Mouse (Mus musculus) kidney, embryonic 14.5 days (tissue): ENCODE results near the gene Twsg1. TPM values are rescaled to one million over a fixed set of nuclear protein-coding genes. Genes with fewer than 3 reads are reported as not detected.

Experiments
- ATAC-seq: fragments of 200-750 bp; cut with Nextera tagmentation; 2 replicates; pipeline ENCODE4 v1.8.0; 2017; ENCODE audit warnings: moderate number of reproducible peaks, mild to moderate bottlenecking, moderate TSS enrichment, moderate library complexity; ENCODE audit not compliant: low FRiP score, low TSS enrichment
- H3K27ac ChIP-seq: fragments of 300-500 bp; sonication (generic); 2 replicates; pipeline ENCODE4 v1.5.1; 2014; ENCODE audit warnings: low read depth, mild to moderate bottlenecking, low read length, moderate library complexity, mixed read lengths
- H3K27me3 ChIP-seq: fragments of 300-500 bp; sonication (generic); 2 replicates; pipeline ENCODE4 v1.6.1; 2014; ENCODE audit warnings: mild to moderate bottlenecking, low read length; ENCODE audit not compliant: control insufficient read depth, insufficient read depth
- H3K36me3 ChIP-seq: fragments of 300-500 bp; sonication (generic); 2 replicates; pipeline ENCODE4 v1.6.1; 2014; ENCODE audit warnings: low read length, mixed read lengths; ENCODE audit not compliant: control insufficient read depth, insufficient read depth
- H3K4me1 ChIP-seq: fragments of 300-500 bp; sonication (generic); 2 replicates; pipeline ENCODE4 v1.6.1; 2014; ENCODE audit warnings: low read length, mixed read lengths; ENCODE audit not compliant: control insufficient read depth, insufficient read depth
- H3K4me2 ChIP-seq: fragments of 300-500 bp; sonication (generic); replicated peaks from 2 replicates; pipeline ENCODE4 v1.6.1; 2014; ENCODE audit warnings: low read depth, mild to moderate bottlenecking, low read length
- H3K4me3 ChIP-seq: fragments of 300-500 bp; sonication (generic); 2 replicates; pipeline ENCODE4 v1.5.1; 2014; ENCODE audit warnings: mild to moderate bottlenecking, low read length
- H3K9ac ChIP-seq: fragments of 300-500 bp; sonication (generic); 2 replicates; pipeline ENCODE4 v1.6.1; 2014; ENCODE audit warnings: low read depth, mild to moderate bottlenecking, low read length, moderate library complexity
- H3K9me3 ChIP-seq: fragments of 300-500 bp; sonication (generic); 2 replicates; pipeline ENCODE4 v1.6.1; 2016; ENCODE audit warnings: low read length; ENCODE audit not compliant: control insufficient read depth
- WGBS: fragments of 180-500 bp; shearing (Covaris S2); extraction: QIAGEN DNeasy Blood & Tissue Kit; methylation state at CpG from one replicate; pipeline ENCODE4 v1.1.7; 2014; 5-methylcytosine and 5-hydroxymethylcytosine counted together
- polyA plus RNA-seq: library from polyadenylated mRNA; unstranded; fragments of >200 nt; fragmentation: Nextera tagmentation; extraction: Ambion mirVana; gene quantifications from 2 replicates; pipeline ENCODE4 v1.2.1, GENCODE M21; 2014

Gene Twsg1
- polyA plus RNA-seq, 1 experiment from 2014 or later, result 146 TPM

- Histone ChIP-seq H3K36me3 (no peaks in the 10 kb centered on the region), H3K4me1 (no peaks in the 10 kb centered on the region), H3K9me3 (no peaks in the 10 kb centered on the region), H3K27me3 (no peaks in the 10 kb centered on the region), H3K4me3 (no peak overlapping the region), H3K4me2 (no peak overlapping the region), H3K9ac (no peak overlapping the region), H3K27ac (peak overlapping the region; percentile 67; the same call in 1 of the 2 replicates)
- WGBS, result 81% methylated on average over 8 of the region's 8 CpGs
- ATAC-seq, result peak; percentile 28; the same call in 1 of the 2 replicates
These were observed 6.8 kb upstream of the Twsg1 start for GRCm38 (mm10) chr17:65957782-65958325.

GRCm38 (mm10) chr17:65956993-65957781, 6.2 kb upstream of the Twsg1 start:
- H3K9ac ChIP-seq, result no peak overlapping the region
- WGBS, result 57% methylated on average over 14 of the region's 14 CpGs
- H3K27me3 ChIP-seq, result no peaks in the 10 kb centered on the region
- no peaks in the 10 kb centered on the region for H3K4me1 ChIP-seq
- no peaks in the 10 kb centered on the region for H3K9me3 ChIP-seq
- ATAC-seq, result peak; percentile 60; the same call in 1 of the 2 replicates
- no peaks in the 10 kb centered on the region for H3K36me3 ChIP-seq
- no peak overlapping the region for H3K4me2 ChIP-seq
- no peak overlapping the region for H3K4me3 ChIP-seq
- peak overlapping the region; percentile 67; the same call in 1 of the 2 replicates for H3K27ac ChIP-seq

- no peaks in the 10 kb centered on the region for H3K9me3 ChIP-seq
- no peak overlapping the region for H3K27ac ChIP-seq
- H3K4me1 ChIP-seq, result no peaks in the 10 kb centered on the region
- no peak overlapping the region for H3K4me3 ChIP-seq
- whole genome bisulfite sequencing, result 82% methylated on average over 3 of the region's 3 CpGs
- no peak for ATAC-seq
- H3K27me3 ChIP-seq, result no peaks in the 10 kb centered on the region
- H3K36me3 ChIP-seq, result no peaks in the 10 kb centered on the region
- H3K9ac ChIP-seq, result no peak overlapping the region
- H3K4me2 ChIP-seq, result no peak overlapping the region
These were observed 5.1 kb upstream of the Twsg1 start for GRCm38 (mm10) chr17:65956140-65956539.

GRCm38 (mm10) chr17:65953959-65954358, 2.9 kb upstream of the Twsg1 start:
- Histone ChIP-seq H3K27ac (no peak overlapping the region), H3K4me1 (peaks cover 10% of the 10 kb centered on the region; the same call in 1 of the 2 replicates), H3K36me3 (no peaks in the 10 kb centered on the region), H3K9me3 (no peaks in the 10 kb centered on the region), H3K4me2 (no peak overlapping the region), H3K27me3 (no peaks in the 10 kb centered on the region), H3K9ac (no peak overlapping the region), H3K4me3 (no peak overlapping the region)
- no peak for ATAC-seq
- 74% methylated on average over 4 of the region's 4 CpGs for WGBS

- WGBS, result 90% methylated on average over 5 of the region's 5 CpGs
- Histone ChIP-seq H3K4me3 (no peak overlapping the region), H3K9me3 (no peaks in the 10 kb centered on the region), H3K27me3 (no peaks in the 10 kb centered on the region), H3K27ac (no peak overlapping the region), H3K4me1 (peaks cover 10% of the 10 kb centered on the region; the same call in 1 of the 2 replicates), H3K4me2 (no peak overlapping the region), H3K9ac (no peak overlapping the region), H3K36me3 (peaks cover 16% of the 10 kb centered on the region; the same call in 1 of the 2 replicates)
- no peak for ATAC-seq
These were observed 1.1 kb upstream of the Twsg1 start for GRCm38 (mm10) chr17:65952083-65952482.

- Histone ChIP-seq H3K9me3 (no peaks in the 10 kb centered on the region), H3K4me2 (peak overlapping the region; percentile 52), H3K4me3 (peak overlapping the region; percentile 97), H3K27me3 (no peaks in the 10 kb centered on the region), H3K27ac (no peak overlapping the region), H3K4me1 (peaks cover 10% of the 10 kb centered on the region; the same call in 1 of the 2 replicates), H3K36me3 (peaks cover 26% of the 10 kb centered on the region), H3K9ac (peak overlapping the region; percentile 93)
- WGBS, result 35% methylated on average over 7 of the region's 7 CpGs
- peak; percentile 3; the same call in 1 of the 2 replicates for ATAC-seq
These were observed 843 bp downstream of the Twsg1 start for GRCm38 (mm10) chr17:65950183-65950582.

GRCm38 (mm10) chr17:65947307-65947706, 3.7 kb downstream of the Twsg1 start:
- H3K27me3 ChIP-seq, result no peaks in the 10 kb centered on the region
- H3K4me3 ChIP-seq, result no peak overlapping the region
- H3K36me3 ChIP-seq, result peaks cover 29% of the 10 kb centered on the region
- H3K27ac ChIP-seq, result no peak overlapping the region
- H3K9me3 ChIP-seq, result no peaks in the 10 kb centered on the region
- H3K4me1 ChIP-seq, result peaks cover 10% of the 10 kb centered on the region; the same call in 1 of the 2 replicates
- no peak overlapping the region for H3K4me2 ChIP-seq
- ATAC-seq, result no peak
- WGBS, result 90% methylated on average over 8 of the region's 8 CpGs
- H3K9ac ChIP-seq, result no peak overlapping the region

- Histone ChIP-seq H3K27me3 (no peaks in the 10 kb centered on the region), H3K4me3 (no peak overlapping the region), H3K36me3 (peaks cover 29% of the 10 kb centered on the region), H3K9me3 (no peaks in the 10 kb centered on the region), H3K4me2 (no peak overlapping the region), H3K27ac (no peak overlapping the region), H3K4me1 (peaks cover 26% of the 10 kb centered on the region; the same call in 1 of the 2 replicates), H3K9ac (no peak overlapping the region)
- ATAC-seq, result no peak
- WGBS, result 89% methylated on average over 2 of the region's 2 CpGs
These were observed 5.6 kb downstream of the Twsg1 start for GRCm38 (mm10) chr17:65945420-65945819.

GRCm38 (mm10) chr17:65942394-65942793, 8.6 kb downstream of the Twsg1 start:
- WGBS, result 27% methylated on average over 4 of the region's 4 CpGs
- Histone ChIP-seq H3K4me3 (no peak overlapping the region), H3K27ac (no peak overlapping the region), H3K4me1 (peaks cover 27% of the 10 kb centered on the region), H3K9me3 (no peaks in the 10 kb centered on the region), H3K4me2 (no peak overlapping the region), H3K9ac (no peak overlapping the region), H3K27me3 (no peaks in the 10 kb centered on the region), H3K36me3 (peaks cover 19% of the 10 kb centered on the region)
- ATAC-seq, result 0 out of 2 replicates have a peak, but pooled peaks have one; percentile 41
